Mouse (Mus musculus): ENCODE measurements around the gene Nepn. TPM values are rescaled to one million over a fixed set of nuclear protein-coding genes. Genes with fewer than 3 reads are reported as not detected.
A peak's percentile ranks its signal among the peaks of the same experiment; 100 is the strongest.
"Not testable (repeated sequence)": the region's sequence is repeated elsewhere in the genome, so short reads cannot be mapped to it uniquely, and the experiment has no call there.

Gene Nepn
- total RNA-seq (2015) (not detected in 2 replicates), total RNA-seq (2017) (not detected in 2 replicates)

DNA sequence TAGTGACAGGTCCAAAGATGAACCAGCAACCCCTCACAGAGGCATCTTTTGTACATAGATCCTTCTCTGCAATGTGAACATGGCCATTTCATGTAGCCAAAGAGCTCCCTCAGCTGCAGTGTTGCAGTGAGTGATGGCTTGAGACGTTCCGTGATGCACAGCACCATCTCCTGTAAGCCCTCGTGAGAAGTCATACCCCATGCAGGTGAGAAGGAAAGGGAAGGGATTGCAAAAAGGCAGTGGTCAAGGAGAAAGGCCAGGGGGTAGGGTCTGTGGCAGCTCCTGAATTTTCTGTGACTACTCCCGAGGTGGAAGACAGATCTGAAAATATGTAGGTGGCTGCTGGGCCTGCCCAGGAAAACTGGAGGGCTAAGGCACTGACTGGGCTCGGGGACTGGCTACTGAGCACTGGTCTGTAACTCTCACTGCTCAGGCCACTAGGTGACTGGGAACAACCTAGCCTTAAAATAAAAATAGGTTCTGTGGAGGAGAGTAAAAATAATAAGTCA, at the start of gene Nepn:
Gene Nepn, plus strand, starts transcription at position 51 of the 509 bp plus-strand sequence.
- no peak for ATAC-seq (ENCODE audit: poor library complexity, severe bottlenecking)

DNA sequence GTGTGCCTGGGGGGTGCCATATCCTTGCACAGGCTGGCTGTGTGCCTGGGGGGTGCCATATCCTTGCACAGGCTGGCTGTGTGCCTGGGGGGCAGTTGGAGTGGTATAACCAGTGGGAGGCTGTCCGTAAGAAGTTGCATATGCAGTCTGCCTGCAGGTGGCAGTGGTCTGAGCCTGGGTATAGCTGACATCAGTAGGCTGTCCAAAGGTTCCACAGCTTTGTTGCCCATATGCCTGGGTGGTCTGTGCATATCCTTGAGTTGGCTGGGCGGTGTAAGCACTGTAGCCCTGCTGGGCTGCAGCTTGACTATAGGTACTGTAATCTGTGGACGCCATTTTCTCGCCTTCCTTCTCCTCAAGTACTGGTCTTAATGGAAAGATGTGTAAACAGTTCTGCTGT, 45.4 kb upstream of the Nepn start:
- ATAC-seq (ENCODE audit: poor library complexity, severe bottlenecking) = not testable (repeated sequence)

DNA sequence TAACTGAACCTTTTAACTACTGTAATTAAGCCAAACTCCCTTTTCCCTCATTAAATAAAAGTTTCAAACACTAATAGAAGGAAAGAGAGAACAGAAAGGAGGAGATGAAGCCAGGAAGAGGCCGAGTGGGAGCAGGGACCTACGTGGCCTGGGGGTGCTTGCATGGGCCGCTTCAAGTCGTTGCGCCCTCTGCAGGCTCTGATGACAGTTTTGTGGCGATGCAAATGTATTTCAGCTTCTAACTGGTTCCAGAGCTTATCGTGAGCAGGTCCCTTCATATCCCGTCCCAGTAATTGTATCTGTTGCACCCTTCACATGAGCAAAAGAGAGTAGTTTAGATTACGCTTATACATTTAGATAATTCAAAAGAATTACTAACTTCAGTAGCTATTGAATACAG, 35.6 kb upstream of the Nepn start:
- no peak for ATAC-seq (ENCODE audit: poor library complexity, severe bottlenecking)

DNA sequence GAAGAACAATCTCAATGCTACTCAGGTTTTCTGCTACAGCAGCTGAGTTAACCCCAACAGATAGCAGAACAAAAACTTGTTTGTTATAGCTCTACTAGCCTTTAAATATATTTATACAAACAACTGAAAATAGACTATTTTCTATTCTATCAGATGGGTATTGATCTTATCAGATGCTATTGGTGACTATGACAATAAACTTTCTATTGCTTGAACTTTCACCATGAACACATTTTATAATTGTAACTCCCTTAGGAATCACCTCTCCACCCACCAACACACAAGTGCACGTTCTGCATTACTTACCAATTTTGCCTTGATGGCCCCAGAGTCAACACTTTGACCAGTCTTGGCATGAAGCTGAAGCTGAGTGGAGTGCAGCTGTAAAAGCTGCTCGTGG, 30.3 kb upstream of the Nepn start, which contains the start of gene Gm26741:
Gene Gm26741, plus strand, starts transcription at position 301 of the 400 bp plus-strand sequence.
- no peak for ATAC-seq (ENCODE audit: poor library complexity, severe bottlenecking)

DNA sequence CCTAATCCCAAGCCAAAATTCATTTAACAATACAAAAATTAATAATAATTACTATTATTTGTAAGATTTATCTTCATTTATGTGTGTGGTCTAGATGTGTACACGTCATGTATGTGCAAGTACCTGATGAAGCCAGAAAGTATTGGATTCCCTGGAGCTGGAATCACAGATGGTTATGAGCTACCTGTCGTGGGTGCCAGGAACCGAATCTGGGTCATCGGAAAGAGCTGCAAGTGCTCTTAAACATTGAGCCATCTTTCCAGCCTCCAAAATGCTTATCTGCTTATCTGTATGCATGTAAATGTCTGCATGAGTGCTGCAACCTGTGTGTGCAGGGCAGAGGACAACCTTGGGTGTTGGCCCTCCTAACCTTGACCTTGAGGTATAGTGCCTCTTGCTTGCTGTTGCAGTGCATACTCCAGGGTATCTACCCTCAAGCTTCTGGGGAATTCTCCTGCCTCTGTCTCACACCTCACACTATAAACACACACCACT, 28.5 kb upstream of the Nepn start:
- ATAC-seq (ENCODE audit: poor library complexity, severe bottlenecking) = no peak

DNA sequence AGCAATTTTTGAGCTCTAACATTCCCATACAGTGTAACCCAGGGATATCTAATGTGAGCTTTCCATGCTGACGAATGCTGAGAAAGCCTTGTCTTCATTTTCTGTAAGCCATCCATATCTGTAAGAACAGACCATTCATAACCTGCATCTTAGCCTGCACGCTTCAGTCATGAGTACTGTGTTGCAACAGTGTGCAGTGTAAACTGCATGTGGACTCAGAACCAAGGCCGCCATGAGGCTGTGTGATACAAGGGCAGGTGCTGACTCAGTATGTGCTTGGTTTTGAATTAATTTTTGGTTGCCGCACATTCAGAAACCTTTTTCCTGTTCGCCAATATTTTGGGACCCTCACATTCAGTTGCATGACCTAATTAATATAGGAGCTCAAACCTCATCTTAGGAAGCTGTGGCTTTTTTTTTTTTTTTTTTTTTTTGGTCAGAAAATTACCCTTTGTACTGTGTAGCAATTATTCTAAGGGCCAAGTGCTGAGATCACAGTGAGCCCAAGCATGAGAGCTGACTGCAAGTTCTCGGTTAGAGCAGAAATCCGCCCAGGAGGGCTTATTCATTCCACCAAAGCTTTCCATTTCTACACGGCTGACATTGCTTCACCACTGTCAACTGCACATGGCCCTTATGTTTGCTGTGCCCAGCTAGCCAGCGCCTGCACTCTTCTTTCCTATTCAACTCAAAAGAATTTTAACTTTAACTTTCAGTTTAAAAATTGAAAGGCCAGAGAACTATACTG, 27.7 kb upstream of the Nepn start:
- ATAC-seq (ENCODE audit: poor library complexity, severe bottlenecking) = no peak

DNA sequence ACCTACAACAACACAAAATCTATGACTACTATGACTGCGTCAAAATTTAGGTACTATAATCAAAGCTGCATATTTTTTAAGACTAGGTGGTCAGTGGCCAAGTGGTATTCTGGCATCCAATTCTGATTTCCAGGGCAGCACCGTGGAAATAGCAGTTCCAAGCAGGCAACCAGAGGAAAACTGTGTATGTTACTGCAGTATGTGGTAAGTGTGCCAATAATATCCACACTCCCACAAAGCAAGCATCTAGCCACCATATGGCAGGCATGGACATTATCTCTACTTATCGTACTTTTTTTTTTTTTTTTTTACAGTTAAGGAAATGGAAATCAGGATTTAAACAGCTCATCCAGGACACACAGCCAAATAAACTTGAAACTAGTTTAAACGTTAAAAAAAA, 20.4 kb upstream of the Nepn start:
- ATAC-seq (ENCODE audit: poor library complexity, severe bottlenecking) = no peak

DNA sequence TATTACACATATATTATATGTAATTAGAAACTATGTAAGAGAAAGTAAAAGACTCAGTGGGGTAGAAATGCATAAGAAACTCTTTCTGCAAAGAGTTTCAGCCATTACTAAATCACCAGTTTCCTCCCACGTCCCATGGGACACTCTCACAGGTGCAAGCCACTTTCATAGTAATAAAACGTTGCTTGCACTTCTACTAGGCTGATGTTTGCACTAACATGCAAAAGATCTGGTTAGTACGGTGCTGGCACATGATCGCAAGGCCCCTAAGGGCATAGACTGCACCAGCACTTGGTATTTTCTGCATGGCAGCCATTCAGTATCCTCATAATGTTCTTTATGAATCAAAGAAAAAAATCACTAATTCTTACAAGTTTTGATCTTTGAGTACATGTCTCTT, 14.9 kb upstream of the Nepn start:
- ATAC-seq (ENCODE audit: poor library complexity, severe bottlenecking) = no peak

DNA sequence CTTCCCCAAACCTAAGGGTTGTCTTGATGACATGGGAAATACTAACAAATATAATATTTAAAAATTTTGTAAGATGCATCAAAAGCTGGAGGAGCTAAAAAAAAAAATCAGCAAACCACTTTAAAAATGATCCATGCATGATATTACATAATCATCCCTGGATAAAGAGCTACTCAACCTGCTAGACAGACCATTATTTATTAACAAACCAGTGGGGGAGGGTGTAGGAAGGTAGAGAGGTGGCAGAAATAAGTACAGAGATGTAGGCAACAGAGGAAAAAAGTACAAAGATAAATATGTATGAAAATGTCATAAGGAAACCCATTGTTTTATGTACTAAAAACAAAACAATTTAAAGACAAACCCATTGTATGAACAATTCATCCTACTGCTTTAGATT, 14.1 kb upstream of the Nepn start:
- no peak for ATAC-seq (ENCODE audit: poor library complexity, severe bottlenecking)

DNA sequence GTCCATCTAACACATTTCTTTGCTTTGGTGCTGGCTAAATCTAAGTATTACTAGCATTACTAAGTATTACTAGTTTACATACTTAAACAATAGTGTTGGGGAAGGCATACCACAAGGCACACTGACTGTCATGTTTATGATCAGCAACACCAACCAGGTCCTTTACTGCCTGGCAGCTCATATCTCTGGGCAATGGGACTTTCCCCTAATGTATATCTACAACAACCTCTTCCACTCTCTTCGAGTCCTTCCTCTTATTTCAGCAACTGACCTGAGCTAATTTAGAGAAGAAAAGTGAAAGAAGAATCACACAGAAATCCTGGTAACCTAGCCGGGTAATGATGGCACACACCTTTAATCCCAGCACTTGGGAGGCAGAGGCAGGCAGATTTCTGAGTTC, 12.3 kb upstream of the Nepn start:
- peak; percentile 39; the same call in 1 of the 2 replicates for ATAC-seq (ENCODE audit: poor library complexity, severe bottlenecking)

DNA sequence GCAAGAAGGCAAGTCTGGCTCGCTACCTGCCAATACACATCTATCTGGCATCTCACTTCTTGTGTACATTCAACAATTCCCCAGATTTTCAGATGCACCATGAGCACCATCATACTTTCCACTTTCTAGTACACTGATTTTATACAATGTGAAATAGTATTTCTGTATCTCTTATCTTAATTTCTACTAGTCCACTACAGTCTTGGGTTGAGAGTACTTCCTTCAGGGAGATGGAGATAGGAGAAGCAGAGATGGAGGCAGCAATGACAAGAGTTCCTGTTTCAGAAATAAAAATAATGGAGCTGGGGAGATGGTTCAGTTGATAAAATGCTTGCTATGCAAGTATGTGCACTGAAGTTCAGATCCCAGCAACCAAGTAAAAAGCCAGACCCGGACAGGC, 11.0 kb upstream of the Nepn start:
- no peak for ATAC-seq (ENCODE audit: poor library complexity, severe bottlenecking)

DNA sequence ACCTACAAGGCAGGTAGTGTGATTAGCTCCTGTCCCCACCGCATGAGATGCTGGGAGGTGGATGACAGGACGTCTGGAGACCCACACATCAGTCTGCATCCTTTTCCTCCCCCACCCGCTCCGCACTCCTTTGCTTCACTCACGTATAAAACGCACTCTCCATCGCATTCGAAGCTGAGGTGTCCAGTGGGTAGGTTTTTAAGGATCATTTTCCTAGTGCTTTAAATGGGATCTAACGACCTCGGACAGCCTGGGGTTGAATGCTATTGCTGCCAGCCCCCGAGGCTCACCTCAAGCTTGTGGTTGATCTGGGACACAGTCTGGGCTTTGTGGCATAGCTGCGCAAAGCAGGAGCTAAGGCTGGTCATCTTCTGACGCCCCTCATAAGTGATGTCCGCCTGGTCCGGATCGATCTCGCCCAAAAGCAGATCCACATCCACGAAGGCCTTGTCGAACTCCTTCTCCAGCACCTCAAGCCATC, 7.4 kb upstream of the Nepn start:
- ATAC-seq (ENCODE audit: poor library complexity, severe bottlenecking) = no peak

DNA sequence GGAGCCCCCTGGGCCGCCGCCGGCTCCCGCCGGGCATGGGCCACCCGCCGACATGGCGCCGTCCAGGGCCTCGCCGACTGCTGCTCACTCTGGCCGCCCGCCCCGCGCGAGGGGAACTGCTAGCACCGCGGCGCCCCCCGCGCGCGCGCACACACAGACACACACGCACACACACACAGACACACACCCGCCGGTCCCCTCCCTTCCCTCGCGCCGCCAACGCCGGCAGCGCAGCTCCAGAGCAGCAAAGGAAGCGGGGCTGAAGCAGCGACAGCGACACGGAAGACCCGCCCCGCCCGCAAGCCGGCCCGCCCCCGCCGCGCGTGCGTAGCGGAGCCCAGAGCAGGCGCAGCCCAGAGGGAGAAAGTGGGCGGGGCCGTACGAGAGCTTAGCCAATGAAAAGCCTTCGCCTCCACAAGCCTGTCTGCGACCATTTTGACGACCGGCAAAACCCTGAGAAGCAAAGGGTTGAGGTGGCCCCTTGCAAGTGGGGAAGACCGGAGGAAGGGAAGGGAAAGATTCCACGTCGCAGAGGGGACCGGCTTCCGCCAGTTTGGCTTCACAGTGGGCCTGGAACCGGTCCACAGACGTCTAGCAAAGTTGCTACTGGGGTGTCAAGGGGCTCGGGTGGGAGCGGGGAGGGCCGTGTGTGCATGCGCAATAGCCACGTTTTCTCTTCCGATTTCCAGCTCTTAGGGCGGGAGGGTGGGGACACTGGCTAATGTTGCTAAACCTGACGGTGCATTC, 6.8 kb upstream of the Nepn start, which contains the start of gene Gopc:
Gene Gopc, minus strand, starts transcription at position 280 of the 747 bp plus-strand sequence.
- ATAC-seq (ENCODE audit: poor library complexity, severe bottlenecking) = peak; percentile 88

DNA sequence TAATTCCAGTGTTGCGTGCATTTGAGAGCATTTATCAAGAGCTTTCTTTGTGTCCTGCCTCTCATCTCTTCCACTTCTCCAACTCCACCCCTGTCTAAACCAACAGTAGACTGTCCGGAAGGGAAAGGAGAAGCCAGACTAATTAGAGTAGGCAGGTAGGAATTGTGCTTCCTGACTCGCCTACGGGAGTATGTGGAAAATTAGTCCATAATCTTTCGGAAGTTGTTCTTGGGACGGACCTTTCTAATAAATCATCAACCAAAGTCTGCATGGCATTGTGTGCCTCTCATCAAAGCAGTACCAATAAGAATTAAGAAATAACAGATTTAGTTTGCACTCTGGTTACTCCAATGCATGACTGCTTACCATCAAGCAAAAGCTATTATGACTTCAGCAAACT, 5.8 kb upstream of the Nepn start:
- no peak for ATAC-seq (ENCODE audit: poor library complexity, severe bottlenecking)

DNA sequence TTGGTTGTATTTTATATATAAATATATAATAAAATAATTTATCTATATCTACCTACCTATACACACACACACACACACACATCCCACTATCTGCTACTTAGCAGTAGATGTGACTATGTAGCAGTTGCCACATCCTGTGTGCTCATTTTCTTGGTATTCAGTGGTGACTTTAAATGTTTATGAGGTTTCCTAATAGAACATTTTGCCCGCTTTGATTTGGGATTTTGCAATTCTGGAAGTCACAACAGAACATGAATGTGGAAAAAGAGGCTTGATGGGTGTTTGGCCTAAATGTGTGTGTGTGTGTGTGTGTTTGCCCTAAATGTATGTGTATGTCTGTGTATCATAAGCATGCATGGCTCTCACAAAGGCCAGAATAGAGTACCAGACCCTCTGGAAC, 5.2 kb upstream of the Nepn start:
- ATAC-seq (ENCODE audit: poor library complexity, severe bottlenecking) = no peak

DNA sequence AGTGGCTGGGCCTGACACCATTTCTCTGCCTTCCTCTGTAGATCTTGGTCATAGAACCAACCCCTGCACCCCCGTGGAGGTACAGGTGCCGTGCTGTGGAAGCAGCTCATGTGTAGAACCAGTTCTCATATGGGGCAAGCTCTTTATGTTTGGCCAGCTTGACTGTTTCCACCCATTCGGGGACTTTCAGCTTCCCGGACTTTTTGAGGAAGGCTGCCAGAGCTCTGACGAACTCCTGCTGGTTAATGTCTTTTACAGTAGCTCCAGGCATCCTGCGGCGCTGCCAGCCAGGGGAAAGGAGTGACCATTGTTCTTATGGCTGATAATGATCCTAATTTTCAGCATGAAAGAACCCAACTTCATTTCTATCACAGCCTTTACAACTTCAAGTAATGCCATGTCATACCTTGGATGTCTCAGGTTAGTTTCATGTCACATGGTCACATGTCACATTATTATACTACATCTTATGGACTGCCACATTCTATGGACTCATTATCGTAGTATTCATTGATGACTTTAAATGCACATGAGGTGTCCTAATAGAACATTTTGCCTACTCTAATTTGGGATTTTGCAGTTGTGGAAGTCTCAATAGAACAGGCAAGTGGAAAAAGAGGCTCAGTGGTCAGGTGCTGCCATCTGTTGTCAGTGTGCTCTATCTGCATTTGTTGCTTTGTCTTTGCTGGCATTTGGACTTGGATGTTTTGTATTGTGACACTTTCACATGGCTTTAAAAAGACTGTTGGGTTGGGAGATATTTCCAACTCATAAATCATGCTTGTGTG, 3.8 kb upstream of the Nepn start:
- peak; percentile 34 for ATAC-seq (ENCODE audit: poor library complexity, severe bottlenecking)

DNA sequence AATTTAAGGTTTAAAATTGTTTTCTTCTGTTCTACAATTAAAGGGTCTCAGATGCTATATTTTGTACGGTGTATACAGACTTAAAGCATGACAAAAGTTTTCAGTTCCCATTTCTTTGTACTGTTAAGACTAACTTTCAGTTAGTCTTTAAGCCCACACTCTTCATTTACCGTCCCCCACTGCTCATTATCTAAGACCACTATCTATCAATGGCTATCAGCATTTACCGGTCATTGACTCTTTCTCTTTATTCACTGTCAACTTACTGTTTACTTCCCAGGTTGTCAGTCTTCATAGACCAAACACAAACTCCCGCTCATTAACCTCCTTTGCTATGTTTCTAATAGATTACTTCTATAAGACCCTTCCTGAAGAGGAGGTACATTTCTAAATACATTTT, 1.6 kb upstream of the Nepn start:
- ATAC-seq (ENCODE audit: poor library complexity, severe bottlenecking) = no peak

DNA sequence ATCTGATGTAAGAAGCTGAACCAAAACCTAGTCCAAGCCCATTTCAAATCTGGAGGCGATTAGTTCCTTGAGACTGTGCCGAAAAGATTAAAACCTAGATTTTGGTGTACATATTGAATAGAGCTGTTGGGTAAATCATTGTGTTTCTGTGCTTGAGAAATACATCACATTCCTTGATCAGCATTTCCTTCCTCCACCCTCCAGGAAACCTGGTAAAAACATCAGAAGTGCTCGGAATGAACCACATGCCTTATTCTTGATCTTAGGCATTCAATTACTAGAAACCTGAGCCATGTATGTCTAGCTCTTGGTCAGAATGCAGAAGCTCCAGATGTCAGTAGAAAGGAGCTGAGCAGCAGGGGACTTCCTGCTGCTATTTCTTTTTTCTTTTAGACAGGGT, 666 bp downstream of the Nepn start:
- no peak for ATAC-seq (ENCODE audit: poor library complexity, severe bottlenecking)

DNA sequence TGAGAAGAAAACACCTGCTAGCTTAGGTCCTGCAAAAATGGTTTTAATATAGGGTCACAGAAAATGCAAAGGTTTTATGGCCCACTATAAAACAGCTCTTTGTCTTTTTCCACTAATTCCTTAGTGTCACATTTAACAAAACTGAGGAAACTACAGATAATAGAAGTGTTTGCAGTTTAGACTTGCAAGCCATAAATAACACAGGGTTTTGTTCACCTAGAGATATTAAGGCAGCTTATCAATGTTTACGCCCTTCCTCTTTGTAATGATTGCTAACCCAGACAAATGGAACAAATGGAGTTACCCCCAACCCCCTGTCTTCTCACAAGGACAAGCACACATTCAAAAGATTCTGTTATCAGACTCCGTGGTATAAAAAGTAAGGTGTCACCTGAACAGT, 2.4 kb downstream of the Nepn start:
- ATAC-seq (ENCODE audit: poor library complexity, severe bottlenecking) = no peak

DNA sequence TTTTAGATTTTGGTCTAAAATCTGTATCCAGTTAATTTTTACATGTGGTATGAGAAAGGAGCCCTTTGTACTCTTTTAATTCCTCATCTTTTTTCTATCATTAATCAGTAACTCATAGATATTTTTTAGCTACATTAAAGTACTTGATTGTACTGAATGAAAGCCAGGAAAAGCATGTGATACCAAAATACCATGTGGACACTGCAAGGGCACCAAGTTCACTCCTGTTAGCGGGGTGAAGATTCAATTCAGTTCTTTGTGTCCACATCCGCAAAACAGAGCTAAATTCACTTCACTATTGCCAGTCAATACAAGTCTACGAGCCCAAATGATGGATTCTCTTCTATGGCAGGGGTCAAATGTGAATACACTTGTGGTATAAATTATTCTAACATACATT, 7.9 kb downstream of the Nepn start:
- ATAC-seq (ENCODE audit: poor library complexity, severe bottlenecking) = no peak

DNA sequence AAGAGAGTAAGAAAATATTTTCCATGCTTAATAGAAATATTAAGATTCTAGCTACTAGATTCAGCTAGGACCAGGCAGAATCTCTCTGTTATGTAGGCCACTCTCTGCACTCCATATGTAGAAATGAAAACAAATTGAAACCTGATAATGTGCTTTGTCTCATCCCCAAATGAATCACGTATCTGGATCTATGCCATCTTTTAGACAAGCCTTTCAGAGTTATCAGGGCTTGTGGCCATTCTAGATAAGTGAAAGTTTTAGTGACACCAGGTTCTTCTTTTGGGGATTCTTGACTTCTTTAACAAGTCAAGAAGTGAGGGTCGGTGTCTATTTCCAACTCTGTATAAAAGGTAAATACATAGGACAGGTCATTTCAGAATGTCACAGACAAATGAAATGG, 9.9 kb downstream of the Nepn start:
- no peak for ATAC-seq (ENCODE audit: poor library complexity, severe bottlenecking)

All from megakaryocyte, adult 5-6 weeks (primary cell).